Mouse (Mus musculus): ENCODE measurements around the gene Ctps2. TPM values are rescaled to one million over a fixed set of nuclear protein-coding genes. Genes with fewer than 3 reads are reported as not detected.

Gene Ctps2
- total and polyA plus RNA-seq, 3 experiments, result 31.0 to 31.8 TPM; not detected in 1

GRCm38 (mm10) chrX:162871734-162872517 is 29.1 kb upstream of the Ctps2 start:
- no peaks in the 10 kb centered on the region; a peak in 1 of 4 replicates for H3K4me1 ChIP-seq (ENCODE audit: control insufficient read depth in 1 of 2, insufficient read depth in 2 of 2, low read length in 2 of 2)
- no peaks in the 10 kb centered on the region for H3K9me3 ChIP-seq (replicated peaks; ENCODE audit: insufficient read depth, low read length)
- DNase-seq (ENCODE audit: low read depth, low spot score), result peak; percentile 64
- no peaks in the 10 kb centered on the region for H3K79me2 ChIP-seq (ENCODE audit: control insufficient read depth, insufficient read depth, low read length, poor library complexity)
- no peak overlapping the region for H3K27ac ChIP-seq (ENCODE audit: control insufficient read depth, low read depth, low read length)
- no peaks in the 10 kb centered on the region for H3K27me3 ChIP-seq (ENCODE audit: control insufficient read depth in 1 of 2, insufficient read depth in 2 of 2, low read length in 2 of 2)
- TF ChIP-seq CTCF (IDR thresholded peaks at IDR 0.05 in 2 of 3, conservative IDR thresholded peaks at IDR 0.05 in 1 of 3; ENCODE audit: control insufficient read depth in 1 of 3, insufficient read depth in 1 of 3, low read depth in 2 of 3, low read length in 3 of 3, poor library complexity in 1 of 3, severe bottlenecking in 1 of 3), result peak; percentile 90 to 98 (median 96)
- TF ChIP-seq SMC3 (IDR thresholded peaks at IDR 0.05; ENCODE audit: low read depth, low read length), result peak; percentile 81
- peak; percentile 71 for TF ChIP-seq RAD21 (IDR thresholded peaks at IDR 0.05; ENCODE audit: low read depth, low read length)
- TF ChIP-seq USF2 (IDR thresholded peaks at IDR 0.05; ENCODE audit: borderline replicate concordance in 1 of 2, insufficient read depth in 1 of 2, low read depth in 1 of 2, low read length in 2 of 2), result no peak
- TF ChIP-seq ZC3H11A (IDR thresholded peaks at IDR 0.05; ENCODE audit: low read depth, low read length), result peak; percentile 63
- no peak for TF ChIP-seq POLR2A (IDR thresholded peaks at IDR 0.05; ENCODE audit: control insufficient read depth in 1 of 2, insufficient read depth in 1 of 2, low read depth in 1 of 2, low read length in 2 of 2, poor library complexity in 1 of 2)
- no peak for TF ChIP-seq RCOR1 (IDR thresholded peaks at IDR 0.05; ENCODE audit: low read depth, low read length)
- TF ChIP-seq ZNF384 (IDR thresholded peaks at IDR 0.05; ENCODE audit: low read depth, low read length), result no peak
- no peak for TF ChIP-seq POLR2AphosphoS2 (IDR thresholded peaks at IDR 0.05; ENCODE audit: low read length)
- peaks cover 0 to 14% of the 10 kb centered on the region in 2 experiments; a peak in 2 of 4 replicates for H3K36me3 ChIP-seq (ENCODE audit: control insufficient read depth in 1 of 2, insufficient read depth in 2 of 2, low read length in 2 of 2)
- no peak overlapping the region for H3K4me3 ChIP-seq (ENCODE audit: control insufficient read depth in 1 of 2, insufficient read depth in 1 of 2, low read depth in 2 of 2, low read length in 2 of 2)
- no peak overlapping the region for H3K9ac ChIP-seq (ENCODE audit: control insufficient read depth, low read depth, low read length, poor library complexity, severe bottlenecking)

GRCm38 (mm10) chrX:162873761-162874160 is 27.3 kb upstream of the Ctps2 start:
- no peaks in the 10 kb centered on the region for H3K9me3 ChIP-seq (replicated peaks; ENCODE audit: insufficient read depth, low read length)
- peaks cover 0 to 19% of the 10 kb centered on the region in 2 experiments; a peak in 2 of 4 replicates for H3K36me3 ChIP-seq (ENCODE audit: control insufficient read depth in 1 of 2, insufficient read depth in 2 of 2, low read length in 2 of 2)
- TF ChIP-seq NRF1 (IDR thresholded peaks at IDR 0.05; ENCODE audit: insufficient read depth, low read depth, low read length, poor library complexity, severe bottlenecking), result no peak
- TF ChIP-seq SIN3A (IDR thresholded peaks at IDR 0.05; ENCODE audit: low read length), result no peak
- TF ChIP-seq MEF2A (IDR thresholded peaks at IDR 0.05; ENCODE audit: extremely low read depth, insufficient replicate concordance, low read depth, low read length, poor library complexity, severe bottlenecking), result no peak
- TF ChIP-seq JUND (IDR thresholded peaks at IDR 0.05; ENCODE audit: low read depth, low read length), result no peak
- no peak for TF ChIP-seq USF1 (IDR thresholded peaks at IDR 0.05; ENCODE audit: low read depth, low read length)
- no peak for TF ChIP-seq ZMIZ1 (IDR thresholded peaks at IDR 0.05; ENCODE audit: low read depth, low read length)
- TF ChIP-seq MYB (IDR thresholded peaks at IDR 0.05; ENCODE audit: low read depth, low read length), result no peak
- no peak for TF ChIP-seq NELFE (IDR thresholded peaks at IDR 0.05; ENCODE audit: low read depth, low read length)
- TF ChIP-seq RAD21 (IDR thresholded peaks at IDR 0.05; ENCODE audit: low read depth, low read length), result no peak
- no peak for TF ChIP-seq SMC3 (IDR thresholded peaks at IDR 0.05; ENCODE audit: low read depth, low read length)
- no peak for TF ChIP-seq MAX (IDR thresholded peaks at IDR 0.05; ENCODE audit: low read length)
- H3K27ac ChIP-seq (ENCODE audit: control insufficient read depth, low read depth, low read length), result no peak overlapping the region
- no peaks in the 10 kb centered on the region for H3K27me3 ChIP-seq (ENCODE audit: control insufficient read depth in 1 of 2, insufficient read depth in 2 of 2, low read length in 2 of 2)
- H3K4me1 ChIP-seq (ENCODE audit: control insufficient read depth in 1 of 2, insufficient read depth in 2 of 2, low read length in 2 of 2), result no peaks in the 10 kb centered on the region; a peak in 1 of 4 replicates
- no peaks in the 10 kb centered on the region for H3K79me2 ChIP-seq (ENCODE audit: control insufficient read depth, insufficient read depth, low read length, poor library complexity)
- no peak overlapping the region for H3K9ac ChIP-seq (ENCODE audit: control insufficient read depth, low read depth, low read length, poor library complexity, severe bottlenecking)
- H3K4me3 ChIP-seq (ENCODE audit: control insufficient read depth in 1 of 2, insufficient read depth in 1 of 2, low read depth in 2 of 2, low read length in 2 of 2), result no peak overlapping the region
- no peak for DNase-seq (ENCODE audit: low read depth, low spot score)
